Mouse (Mus musculus): Measurements from ENCODE around the gene Eif2b5. TPM values are rescaled to one million over a fixed set of nuclear protein-coding genes. Genes with fewer than 3 reads are reported as not detected.

The Eif2b5 gene
- polyA plus RNA-seq, 1 experiment from 2014 or later: 83.3 TPM

- Histone ChIP-seq H3K4me3 (ENCODE audit: low read depth, low read length) (peak overlapping the region; percentile 95), H3K4me1 (ENCODE audit: control insufficient read depth, insufficient read depth, low read length) (peaks cover 14% of the 10 kb centered on the region), H3K9ac (ENCODE audit: low read depth, low read length) (peak overlapping the region; percentile 99), H3K27ac (ENCODE audit: low read depth, low read length) (peak overlapping the region; percentile 88), H3K4me2 (peak overlapping the region; percentile 83), H3K36me3 (ENCODE audit: control insufficient read depth, insufficient read depth, low read length) (peaks cover 13% of the 10 kb centered on the region; the same call in 1 of the 2 replicates), H3K9me3 (replicated peaks; ENCODE audit: control insufficient read depth, low read length) (no peaks in the 10 kb centered on the region), H3K27me3 (ENCODE audit: control insufficient read depth, insufficient read depth, low read length) (no peaks in the 10 kb centered on the region)
- ATAC-seq (replicated peaks; ENCODE audit: insufficient number of reproducible peaks, low FRiP score, low TSS enrichment): peak; percentile 35
- WGBS (ENCODE audit: insufficient replicate concordance): 5% methylated on average over 6 of the region's 6 CpGs
These were observed 19.2 kb downstream of the Eif2b5 start for GRCm38 (mm10) chr16:20517701-20518374.

GRCm38 (mm10) chr16:20523886-20524285, 25.3 kb downstream of the Eif2b5 start:
- H3K4me1 ChIP-seq (ENCODE audit: control insufficient read depth, insufficient read depth, low read length): peaks cover 4% of the 10 kb centered on the region
- no peaks in the 10 kb centered on the region for H3K27me3 ChIP-seq (ENCODE audit: control insufficient read depth, insufficient read depth, low read length)
- no peak for ATAC-seq (replicated peaks; ENCODE audit: insufficient number of reproducible peaks, low FRiP score, low TSS enrichment)
- H3K36me3 ChIP-seq (ENCODE audit: control insufficient read depth, insufficient read depth, low read length): peaks cover 54% of the 10 kb centered on the region
- H3K4me2 ChIP-seq: no peak overlapping the region
- H3K27ac ChIP-seq (ENCODE audit: low read depth, low read length): no peak overlapping the region
- no peaks in the 10 kb centered on the region for H3K9me3 ChIP-seq (replicated peaks; ENCODE audit: control insufficient read depth, low read length)
- no peak overlapping the region for H3K4me3 ChIP-seq (ENCODE audit: low read depth, low read length)
- no peak overlapping the region for H3K9ac ChIP-seq (ENCODE audit: low read depth, low read length)
- WGBS (ENCODE audit: insufficient replicate concordance): 84% methylated on average over 10 of the region's 10 CpGs

- Histone ChIP-seq H3K4me1 (ENCODE audit: control insufficient read depth, insufficient read depth, low read length) (no peaks in the 10 kb centered on the region), H3K4me2 (no peak overlapping the region), H3K27ac (ENCODE audit: low read depth, low read length) (no peak overlapping the region), H3K9me3 (replicated peaks; ENCODE audit: control insufficient read depth, low read length) (no peaks in the 10 kb centered on the region), H3K36me3 (ENCODE audit: control insufficient read depth, insufficient read depth, low read length) (peaks cover 60% of the 10 kb centered on the region), H3K9ac (ENCODE audit: low read depth, low read length) (no peak overlapping the region), H3K27me3 (ENCODE audit: control insufficient read depth, insufficient read depth, low read length) (no peaks in the 10 kb centered on the region), H3K4me3 (ENCODE audit: low read depth, low read length) (no peak overlapping the region)
- ATAC-seq (replicated peaks; ENCODE audit: insufficient number of reproducible peaks, low FRiP score, low TSS enrichment): no peak
- 79% methylated on average over 5 of the region's 5 CpGs for WGBS (ENCODE audit: insufficient replicate concordance)
These were observed 30.2 kb downstream of the Eif2b5 start for GRCm38 (mm10) chr16:20528779-20529178.

GRCm38 (mm10) chr16:20529375-20529774, 30.8 kb downstream of the Eif2b5 start:
- Histone ChIP-seq H3K9ac (ENCODE audit: low read depth, low read length) (no peak overlapping the region), H3K4me1 (ENCODE audit: control insufficient read depth, insufficient read depth, low read length) (no peaks in the 10 kb centered on the region), H3K27ac (ENCODE audit: low read depth, low read length) (no peak overlapping the region), H3K4me3 (ENCODE audit: low read depth, low read length) (no peak overlapping the region), H3K4me2 (no peak overlapping the region), H3K27me3 (ENCODE audit: control insufficient read depth, insufficient read depth, low read length) (no peaks in the 10 kb centered on the region), H3K9me3 (replicated peaks; ENCODE audit: control insufficient read depth, low read length) (no peaks in the 10 kb centered on the region), H3K36me3 (ENCODE audit: control insufficient read depth, insufficient read depth, low read length) (peaks cover 54% of the 10 kb centered on the region)
- no peak for ATAC-seq (replicated peaks; ENCODE audit: insufficient number of reproducible peaks, low FRiP score, low TSS enrichment)
- 93% methylated on average over 1 of the region's 1 CpGs for WGBS (ENCODE audit: insufficient replicate concordance)

GRCm38 (mm10) chr16:20530941-20531340, 32.3 kb downstream of the Eif2b5 start:
- WGBS (ENCODE audit: insufficient replicate concordance): 90% methylated on average over 20 of the region's 20 CpGs
- H3K9me3 ChIP-seq (replicated peaks; ENCODE audit: control insufficient read depth, low read length): no peaks in the 10 kb centered on the region
- H3K4me2 ChIP-seq: no peak overlapping the region
- H3K9ac ChIP-seq (ENCODE audit: low read depth, low read length): no peak overlapping the region
- H3K4me3 ChIP-seq (ENCODE audit: low read depth, low read length): no peak overlapping the region
- H3K4me1 ChIP-seq (ENCODE audit: control insufficient read depth, insufficient read depth, low read length): no peaks in the 10 kb centered on the region
- no peak overlapping the region for H3K27ac ChIP-seq (ENCODE audit: low read depth, low read length)
- ATAC-seq (replicated peaks; ENCODE audit: insufficient number of reproducible peaks, low FRiP score, low TSS enrichment): no peak
- peaks cover 44% of the 10 kb centered on the region for H3K36me3 ChIP-seq (ENCODE audit: control insufficient read depth, insufficient read depth, low read length)
- no peaks in the 10 kb centered on the region for H3K27me3 ChIP-seq (ENCODE audit: control insufficient read depth, insufficient read depth, low read length)

GRCm38 (mm10) chr16:20534617-20535295, 36.1 kb downstream of the Eif2b5 start:
- WGBS (ENCODE audit: insufficient replicate concordance): 48% methylated on average over 10 of the region's 10 CpGs
- H3K4me1 ChIP-seq (ENCODE audit: control insufficient read depth, insufficient read depth, low read length): peaks cover 25% of the 10 kb centered on the region
- no peak overlapping the region for H3K9ac ChIP-seq (ENCODE audit: low read depth, low read length)
- no peak for ATAC-seq (replicated peaks; ENCODE audit: insufficient number of reproducible peaks, low FRiP score, low TSS enrichment)
- H3K9me3 ChIP-seq (replicated peaks; ENCODE audit: control insufficient read depth, low read length): no peaks in the 10 kb centered on the region
- H3K4me3 ChIP-seq (ENCODE audit: low read depth, low read length): no peak overlapping the region
- no peaks in the 10 kb centered on the region for H3K27me3 ChIP-seq (ENCODE audit: control insufficient read depth, insufficient read depth, low read length)
- H3K27ac ChIP-seq (ENCODE audit: low read depth, low read length): no peak overlapping the region
- H3K36me3 ChIP-seq (ENCODE audit: control insufficient read depth, insufficient read depth, low read length): peaks cover 29% of the 10 kb centered on the region
- H3K4me2 ChIP-seq: peak overlapping the region; percentile 91; the same call in 1 of the 2 replicates

GRCm38 (mm10) chr16:20535296-20536080, 36.9 kb downstream of the Eif2b5 start, which contains the start of gene Ap2m1:
Gene Ap2m1 (plus strand): TSS chr16:20535478.
- peak within 1 kb of the TSS; percentile 84 for H3K27ac ChIP-seq (ENCODE audit: low read depth, low read length)
- peak; percentile 96 for ATAC-seq (replicated peaks; ENCODE audit: insufficient number of reproducible peaks, low FRiP score, low TSS enrichment)
- H3K36me3 ChIP-seq (ENCODE audit: control insufficient read depth, insufficient read depth, low read length): peaks cover 32% of the 10 kb centered on the region
- H3K4me1 ChIP-seq (ENCODE audit: control insufficient read depth, insufficient read depth, low read length): peaks cover 25% of the 10 kb centered on the region
- no peaks in the 10 kb centered on the region for H3K9me3 ChIP-seq (replicated peaks; ENCODE audit: control insufficient read depth, low read length)
- H3K27me3 ChIP-seq (ENCODE audit: control insufficient read depth, insufficient read depth, low read length): no peaks in the 10 kb centered on the region
- peak within 1 kb of the TSS; percentile 78 for H3K4me3 ChIP-seq (ENCODE audit: low read depth, low read length)
- under 1% methylated on average over 52 of the region's 52 CpGs for WGBS (ENCODE audit: insufficient replicate concordance)
- H3K4me2 ChIP-seq: peak within 1 kb of the TSS; percentile 91
- peak within 1 kb of the TSS; percentile 89 for H3K9ac ChIP-seq (ENCODE audit: low read depth, low read length)

GRCm38 (mm10) chr16:20536081-20536665, 37.6 kb downstream of the Eif2b5 start:
- peak overlapping the region; percentile 84 for H3K27ac ChIP-seq (ENCODE audit: low read depth, low read length)
- no peak for ATAC-seq (replicated peaks; ENCODE audit: insufficient number of reproducible peaks, low FRiP score, low TSS enrichment)
- H3K9me3 ChIP-seq (replicated peaks; ENCODE audit: control insufficient read depth, low read length): no peaks in the 10 kb centered on the region
- WGBS (ENCODE audit: insufficient replicate concordance): 33% methylated on average over 9 of the region's 9 CpGs
- peaks cover 30% of the 10 kb centered on the region for H3K36me3 ChIP-seq (ENCODE audit: control insufficient read depth, insufficient read depth, low read length)
- peak overlapping the region; percentile 89 for H3K9ac ChIP-seq (ENCODE audit: low read depth, low read length)
- peak overlapping the region; percentile 91 for H3K4me2 ChIP-seq
- H3K4me3 ChIP-seq (ENCODE audit: low read depth, low read length): peak overlapping the region; percentile 78
- no peaks in the 10 kb centered on the region for H3K27me3 ChIP-seq (ENCODE audit: control insufficient read depth, insufficient read depth, low read length)
- H3K4me1 ChIP-seq (ENCODE audit: control insufficient read depth, insufficient read depth, low read length): peaks cover 25% of the 10 kb centered on the region

All from heart, embryonic 11.5 days (tissue).